Mouse (Mus musculus) embryonic facial prominence, embryonic 14.5 days (tissue): ENCODE measurements around the gene Lca5. TPM values are rescaled to one million over a fixed set of nuclear protein-coding genes. Genes with fewer than 3 reads are reported as not detected.

ENCODE experiments used
- ATAC-seq: fragments of 200-750 bp; cut with Nextera tagmentation; 2 replicates; pipeline ENCODE4 v1.8.0; 2017; ENCODE audit warnings: low read depth, moderate number of reproducible peaks, moderate TSS enrichment
- DNase-seq: peaks from one replicate; pipeline ENCODE4 v3.0.0-alpha.2; 2015; ENCODE audit warnings: low spot score
- H3K27ac ChIP-seq: fragments of 300-500 bp; sonication (generic); replicated peaks from 2 replicates; pipeline ENCODE4 v1.5.1; 2014; ENCODE audit warnings: low read depth, mild to moderate bottlenecking, low read length, moderate library complexity
- H3K27me3 ChIP-seq: fragments of 300-500 bp; sonication (generic); replicated peaks from 2 replicates; pipeline ENCODE4 v1.6.1; 2014; ENCODE audit warnings: low read length; ENCODE audit not compliant: control insufficient read depth, insufficient read depth
- H3K36me3 ChIP-seq: fragments of 300-500 bp; sonication (generic); 2 replicates; pipeline ENCODE4 v1.6.1; 2014; ENCODE audit warnings: low read length, mixed read lengths; ENCODE audit not compliant: control insufficient read depth, insufficient read depth
- H3K4me1 ChIP-seq: fragments of 300-500 bp; sonication (generic); 2 replicates; pipeline ENCODE4 v1.6.1; 2014; ENCODE audit warnings: antibody characterized with exemption, low read length; ENCODE audit not compliant: control insufficient read depth, insufficient read depth
- H3K4me2 ChIP-seq: fragments of 300-500 bp; sonication (generic); 2 replicates; pipeline ENCODE4 v1.6.1; 2014; ENCODE audit warnings: low read depth, mild to moderate bottlenecking, low read length, moderate library complexity, mixed read lengths
- H3K4me3 ChIP-seq: fragments of 300-500 bp; sonication (generic); 2 replicates; pipeline ENCODE4 v1.5.1; 2014; ENCODE audit warnings: low read depth, mild to moderate bottlenecking, low read length
- H3K9ac ChIP-seq: fragments of 300-500 bp; sonication (generic); 2 replicates; pipeline ENCODE4 v1.6.1; 2014; ENCODE audit warnings: low read depth, mild to moderate bottlenecking, low read length, moderate library complexity, mixed read lengths
- H3K9me3 ChIP-seq: fragments of 300-500 bp; sonication (generic); 2 replicates; pipeline ENCODE4 v1.6.1; 2016; ENCODE audit warnings: low read length; ENCODE audit not compliant: control insufficient read depth
- WGBS: fragments of 180-500 bp; shearing (Covaris S2); extraction: QIAGEN DNeasy Blood & Tissue Kit; methylation state at CpG from one replicate; pipeline ENCODE4 v1.1.7; 2014; 5-methylcytosine and 5-hydroxymethylcytosine counted together
- polyA plus RNA-seq: library from polyadenylated mRNA; unstranded; fragments of >200 nt; fragmentation: Nextera tagmentation; extraction: Ambion mirVana; gene quantifications from 2 replicates; pipeline ENCODE4 v1.2.1, GENCODE M21; 2014

The Lca5 gene
- polyA plus RNA-seq, 1 experiment from 2014 or later, result 19.5 TPM

GRCm38 (mm10) chr9:83469871-83470270 lies 28.9 kb upstream of the Lca5 start:
- Histone ChIP-seq H3K4me1 (no peaks in the 10 kb centered on the region), H3K9me3 (no peaks in the 10 kb centered on the region), H3K9ac (no peak overlapping the region), H3K4me2 (no peak overlapping the region), H3K27me3 (no peaks in the 10 kb centered on the region), H3K36me3 (no peaks in the 10 kb centered on the region), H3K4me3 (no peak overlapping the region), H3K27ac (no peak overlapping the region)
- WGBS, result 57% methylated on average over 2 of the region's 2 CpGs
- DNase-seq (no peak), ATAC-seq (no peak)

- no peak overlapping the region for H3K27ac ChIP-seq
- H3K4me1 ChIP-seq, result peaks cover 6% of the 10 kb centered on the region; the same call in 1 of the 2 replicates
- H3K9me3 ChIP-seq, result no peaks in the 10 kb centered on the region
- ATAC-seq, result peak; percentile 87
- H3K9ac ChIP-seq, result peak overlapping the region; percentile 65
- no peaks in the 10 kb centered on the region for H3K36me3 ChIP-seq
- H3K27me3 ChIP-seq, result no peaks in the 10 kb centered on the region
- peak; percentile 72 for DNase-seq
- 4% methylated on average over 22 of the region's 22 CpGs for WGBS
- peak overlapping the region; percentile 43 for H3K4me3 ChIP-seq
- H3K4me2 ChIP-seq, result peak overlapping the region; percentile 70
These were observed 6.8 kb upstream of the Lca5 start for GRCm38 (mm10) chr9:83447771-83448170.

- peak overlapping the region; percentile 70 for H3K4me2 ChIP-seq
- H3K9me3 ChIP-seq, result no peaks in the 10 kb centered on the region
- WGBS, result 68% methylated on average over 9 of the region's 9 CpGs
- no peaks in the 10 kb centered on the region for H3K27me3 ChIP-seq
- H3K4me1 ChIP-seq, result peaks cover 6% of the 10 kb centered on the region; the same call in 1 of the 2 replicates
- DNase-seq, result no peak
- H3K4me3 ChIP-seq, result peak overlapping the region; percentile 43
- no peaks in the 10 kb centered on the region for H3K36me3 ChIP-seq
- ATAC-seq, result no peak
- no peak overlapping the region for H3K27ac ChIP-seq
- H3K9ac ChIP-seq, result peak overlapping the region; percentile 65; the same call in 1 of the 2 replicates
These were observed 6.2 kb upstream of the Lca5 start for GRCm38 (mm10) chr9:83447176-83447575.

DNA sequence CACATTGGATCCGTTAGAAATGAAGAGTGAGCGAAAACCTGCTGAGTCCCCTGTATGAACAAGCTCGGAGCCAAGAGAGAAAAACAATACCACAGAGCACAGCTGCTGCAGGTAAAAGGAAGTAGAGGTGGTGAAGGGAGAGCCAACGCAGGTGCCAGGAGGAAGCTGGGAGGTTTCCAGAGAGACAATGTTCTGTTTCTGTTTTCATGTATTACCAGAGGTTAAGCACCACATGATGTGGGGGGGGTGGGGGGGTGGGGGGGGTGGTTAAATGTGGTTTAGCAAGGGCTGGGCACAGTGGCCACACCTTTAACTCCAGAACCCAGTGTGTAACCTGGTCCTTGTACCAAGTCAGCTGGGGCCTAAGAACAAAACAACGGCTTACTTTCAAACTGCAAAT lies 3.3 kb downstream of the Lca5 start:
- Histone ChIP-seq H3K9me3 (no peaks in the 10 kb centered on the region), H3K27me3 (no peaks in the 10 kb centered on the region), H3K4me1 (peaks cover 6% of the 10 kb centered on the region), H3K4me2 (no peak overlapping the region), H3K4me3 (no peak overlapping the region), H3K9ac (no peak overlapping the region), H3K27ac (no peak overlapping the region), H3K36me3 (no peaks in the 10 kb centered on the region)
- ATAC-seq (no peak), DNase-seq (no peak)
- WGBS, result 72% methylated on average over 5 of the region's 5 CpGs

- ATAC-seq (no peak), DNase-seq (no peak)
- H3K9ac ChIP-seq, result no peak overlapping the region
- H3K4me2 ChIP-seq, result no peak overlapping the region
- WGBS, result 67% methylated on average over 4 of the region's 4 CpGs
- no peaks in the 10 kb centered on the region for H3K36me3 ChIP-seq
- no peak overlapping the region for H3K27ac ChIP-seq
- H3K4me3 ChIP-seq, result no peak overlapping the region
- H3K27me3 ChIP-seq, result no peaks in the 10 kb centered on the region
- no peaks in the 10 kb centered on the region; the same call in 1 of the 2 replicates for H3K4me1 ChIP-seq
- no peaks in the 10 kb centered on the region for H3K9me3 ChIP-seq
These were observed 6.4 kb downstream of the Lca5 start for GRCm38 (mm10) chr9:83434489-83434888.

- no peak overlapping the region for H3K4me2 ChIP-seq
- no peaks in the 10 kb centered on the region for H3K4me1 ChIP-seq
- DNase-seq (no peak), ATAC-seq (no peak)
- H3K27me3 ChIP-seq, result no peaks in the 10 kb centered on the region
- no peak overlapping the region for H3K4me3 ChIP-seq
- WGBS, result 67% methylated on average over 7 of the region's 7 CpGs
- H3K27ac ChIP-seq, result no peak overlapping the region
- H3K36me3 ChIP-seq, result no peaks in the 10 kb centered on the region
- no peaks in the 10 kb centered on the region for H3K9me3 ChIP-seq
- no peak overlapping the region for H3K9ac ChIP-seq
These were observed 7.3 kb downstream of the Lca5 start for GRCm38 (mm10) chr9:83433661-83434060.

DNA sequence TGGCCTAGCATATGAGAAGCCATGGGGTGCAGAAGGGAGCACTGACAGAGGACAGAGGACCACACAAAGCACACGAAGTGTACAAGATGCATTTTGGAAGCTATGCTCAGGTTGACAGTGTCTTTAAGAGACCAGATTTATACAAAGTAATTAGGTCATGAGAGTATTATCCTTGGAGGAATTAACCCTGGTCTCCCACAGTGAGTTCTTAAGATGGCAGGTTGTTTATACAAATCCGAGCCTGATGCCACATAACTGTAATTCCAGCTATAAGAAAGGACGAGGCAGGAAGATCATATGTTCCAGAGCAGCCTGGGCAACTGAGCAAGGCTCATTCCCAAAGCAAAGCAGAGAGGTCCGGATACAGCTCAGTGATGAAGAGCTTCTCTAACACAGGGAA lies 13.0 kb downstream of the Lca5 start:
- WGBS, result 87% methylated on average over 4 of the region's 4 CpGs
- no peak for ATAC-seq
- peaks cover 30% of the 10 kb centered on the region for H3K36me3 ChIP-seq

DNA sequence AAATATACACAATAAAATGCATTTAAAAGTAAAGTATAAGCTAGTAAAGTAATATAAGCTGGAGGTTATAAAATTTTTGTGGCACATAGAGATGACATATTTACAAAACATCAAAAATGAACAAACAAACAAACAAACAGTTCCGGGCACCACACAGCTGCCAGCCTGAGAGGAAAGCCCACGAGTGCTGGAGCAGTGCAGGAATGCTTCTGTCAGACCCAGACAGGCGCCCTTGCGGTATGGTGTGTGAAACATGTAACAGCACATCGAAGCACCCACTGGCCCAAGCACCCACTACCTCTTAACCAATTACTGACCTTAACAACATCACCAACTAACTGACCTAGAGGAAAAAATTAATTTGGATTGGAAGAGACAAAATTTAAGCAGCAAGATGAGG lies 22.0 kb downstream of the Lca5 start:
- H3K27me3 ChIP-seq, result no peaks in the 10 kb centered on the region
- H3K27ac ChIP-seq, result no peak overlapping the region
- H3K36me3 ChIP-seq, result peaks cover 37% of the 10 kb centered on the region
- H3K4me3 ChIP-seq, result no peak overlapping the region
- WGBS, result 82% methylated on average over 5 of the region's 5 CpGs
- no peak overlapping the region for H3K9ac ChIP-seq
- no peak overlapping the region for H3K4me2 ChIP-seq
- H3K4me1 ChIP-seq, result no peaks in the 10 kb centered on the region
- peaks cover 9% of the 10 kb centered on the region; the same call in 1 of the 2 replicates for H3K9me3 ChIP-seq
- DNase-seq, result no peak
- no peak for ATAC-seq

More for the DNA sequence above, 13.0 kb downstream of the Lca5 start:
- no peak for DNase-seq
- no peaks in the 10 kb centered on the region for H3K9me3 ChIP-seq
- H3K4me1 ChIP-seq, result no peaks in the 10 kb centered on the region
- no peak overlapping the region for H3K9ac ChIP-seq
- H3K27me3 ChIP-seq, result no peaks in the 10 kb centered on the region
- H3K4me3 ChIP-seq, result no peak overlapping the region
- H3K27ac ChIP-seq, result no peak overlapping the region
- no peak overlapping the region for H3K4me2 ChIP-seq

DNA sequence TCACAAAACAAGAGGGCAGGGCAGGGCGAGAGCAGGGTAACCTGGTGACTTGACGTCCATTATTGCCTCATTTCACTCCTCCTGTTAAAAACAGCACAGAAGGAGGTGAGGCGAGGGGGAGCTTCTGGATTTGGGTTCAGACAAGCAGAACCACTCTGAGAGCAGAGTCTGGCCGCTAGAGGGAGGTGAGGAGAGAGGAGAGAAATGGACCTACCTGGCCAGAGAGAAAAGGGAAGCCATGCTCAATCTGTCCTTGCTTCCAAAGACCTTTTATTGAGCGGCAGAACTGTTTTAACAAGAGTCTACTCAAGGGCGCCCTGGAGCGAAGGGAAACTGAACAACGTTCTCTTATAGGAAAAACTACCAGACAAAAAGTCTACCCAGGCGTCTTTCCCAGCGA lies 27.9 kb downstream of the Lca5 start:
- WGBS, result 69% methylated on average over 10 of the region's 10 CpGs
- Histone ChIP-seq H3K27ac (no peak overlapping the region), H3K36me3 (peaks cover 21% of the 10 kb centered on the region), H3K9me3 (peaks cover 9% of the 10 kb centered on the region; the same call in 1 of the 2 replicates), H3K4me1 (no peaks in the 10 kb centered on the region), H3K9ac (no peak overlapping the region), H3K4me2 (no peak overlapping the region), H3K27me3 (no peaks in the 10 kb centered on the region), H3K4me3 (no peak overlapping the region)
- ATAC-seq (no peak), DNase-seq (no peak)
